Mouse (Mus musculus): Measurements from ENCODE around the gene Gbp3.

Gene Gbp3

GRCm38 (mm10) chr3:142590431-142591067, 30.7 kb downstream of the Gbp3 start:
- no peak for DNase-seq

- no peak for DNase-seq
Observed at GRCm38 (mm10) chr3:142594547-142594946, 34.7 kb downstream of the Gbp3 start, which contains the start of gene Gbp2b. TSS of gene Gbp2b (plus strand) at chr3:142594847.

- no peak for DNase-seq
Observed at GRCm38 (mm10) chr3:142597923-142598322, 38.1 kb downstream of the Gbp3 start.

GRCm38 (mm10) chr3:142601675-142602074, 41.8 kb downstream of the Gbp3 start:
- DNase-seq: no peak

- no peak for DNase-seq
Observed at GRCm38 (mm10) chr3:142618658-142619057, 58.8 kb downstream of the Gbp3 start.

- DNase-seq: no peak
Observed at GRCm38 (mm10) chr3:142619606-142620005, 59.8 kb downstream of the Gbp3 start.

GRCm38 (mm10) chr3:142620111-142620955, 60.5 kb downstream of the Gbp3 start, which contains the start of gene Gbp2:
TSS of gene Gbp2 (plus strand) at chr3:142620602.
- no peak for DNase-seq

GRCm38 (mm10) chr3:142620956-142621562, 61.2 kb downstream of the Gbp3 start:
- DNase-seq: no peak
